Mouse (Mus musculus) gonadal fat pad, adult 2 months (tissue): Measurements from ENCODE around the gene Gprasp2. TPM values are rescaled to one million over a fixed set of nuclear protein-coding genes. Genes with fewer than 3 reads are reported as not detected.

Experiments
- polyA plus RNA-seq: library from polyadenylated mRNA; depleted of rRNA; stranded (reverse); fragments of >200 nt; gene quantifications from 2 replicates; pipeline ENCODE4 v1.2.3, GENCODE M21; 2012; rRNA removed

The Gprasp2 gene
- polyA plus RNA-seq, 1 experiment: 9.0 TPM

Other genes with a start within 250 kb of the Gprasp2 start
- gene Nxf7, start 240.3 kb upstream of the Gprasp2 start, polyA plus RNA-seq: 0.30 and 0.46 TPM in 2 replicates
- gene Prame, start 211.3 kb upstream of the Gprasp2 start, polyA plus RNA-seq: 0.16 TPM in 1 of 2 replicates, not detected in the other
- 0.07 TPM in 1 of 2 replicates, not detected in the other for gene Tcp11x2, start 145.2 kb upstream of the Gprasp2 start, polyA plus RNA-seq
- not detected in 2 replicates for gene Tmsb15a, start 113.8 kb upstream of the Gprasp2 start, polyA plus RNA-seq
- gene Armcx5, start 96.3 kb upstream of the Gprasp2 start, polyA plus RNA-seq: 2.2 and 3.3 TPM in 2 replicates
- gene Gprasp1, start 96.3 kb upstream of the Gprasp2 start, polyA plus RNA-seq: 16.2 and 18.7 TPM in 2 replicates
- gene Bhlhb9, start 41.4 kb upstream of the Gprasp2 start, polyA plus RNA-seq: 7.4 and 9.4 TPM in 2 replicates
- gene Arxes2, start 154.8 kb downstream of the Gprasp2 start, polyA plus RNA-seq: 33.6 and 36.5 TPM in 2 replicates
- gene Arxes1, start 194.3 kb downstream of the Gprasp2 start, polyA plus RNA-seq: 7.1 and 8.7 TPM in 2 replicates
- gene Bex2, start 229.2 kb downstream of the Gprasp2 start, polyA plus RNA-seq: 18.0 and 40.5 TPM in 2 replicates
- 39.1 and 41.1 TPM in 2 replicates for gene Nxf3, start 246.2 kb downstream of the Gprasp2 start, polyA plus RNA-seq